Mouse (Mus musculus): Measurements from ENCODE around the gene Tnni2.

GRCm38 (mm10) chr7:142449038-142449617, 7.5 kb downstream of the Tnni2 start:
- TF ChIP-seq CTCF (IDR thresholded peaks at IDR 0.05; ENCODE audit: insufficient read depth, low read length) (no peak), POLR2A (IDR thresholded peaks at IDR 0.05; ENCODE audit: borderline replicate concordance, extremely low read depth, low read depth, low read length) (no peak)

All from lung, adult 2 months (tissue).